17 mouse cellular contexts compared by ENCODE assay signal in the genomic region with DNA sequence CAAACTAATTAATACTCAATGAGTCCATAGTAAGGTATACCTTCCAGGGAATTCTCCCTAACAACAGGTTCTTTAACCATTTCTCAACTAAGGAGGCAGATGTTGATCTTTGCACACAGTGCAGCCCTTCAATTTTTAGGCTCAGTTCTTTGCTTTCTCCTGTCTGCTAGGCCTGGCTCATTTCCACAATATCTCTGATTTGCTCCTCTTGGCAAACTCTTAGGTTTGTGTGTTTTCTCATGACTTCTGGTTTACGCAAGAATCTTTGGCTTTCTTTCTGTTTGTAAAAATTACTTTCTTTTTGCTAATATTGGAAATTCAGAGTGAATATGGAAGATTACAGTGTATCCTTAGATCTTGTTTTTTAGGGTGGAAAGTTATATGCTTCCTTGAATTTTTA.
DNase-seq lines count a peak whose midpoint lies in the region.
"Had no signal": no experiment of that assay in that cellular context is flagged by ENCODE, and none has a peak within 500 bp of the region (broad histone marks: within the 10 kb centered on the region; RNA-seq: fewer than 3 reads in every experiment).

No protein-coding gene starts in this region.

- intact Hi-C loops in heart, postnatal 36 days (cut with DNase I) = no loop called here

- DNase-seq in adrenal gland, postnatal 10 days = peak; percentile 15
- no peak for DNase-seq in adrenal gland, adult 2 months
- DNase-seq in heart, adult 9 months (ENCODE audit: low spot score in 2 of 2) = peak; percentile 5 to 28
- DNase-seq in heart, postnatal 36 days = no peak
- peak; percentile 3 for DNase-seq in lung, postnatal 10 days
- no peak for DNase-seq in lung, postnatal 14 days
- no peak for DNase-seq in layer of hippocampus, adult 11-12 months (ENCODE audit: low spot score)
- DNase-seq: adrenal gland, postnatal 25 days; cerebellum, adult 18-20 months; cerebellum, postnatal 10 days; gastrocnemius, postnatal 10 days; kidney, adult 8-10 months; kidney, postnatal 4 days; layer of hippocampus, postnatal 36 days; left cerebral cortex, postnatal 4 days; right cerebral cortex, postnatal 4 days; thymus, postnatal 14 days had no signal

Comparison
In these comparisons a context has a peak if more than half of its experiments do, and no peak if none do; other contexts are left out.
1. DNase-seq: peak in adrenal gland, postnatal 10 days (single experiment), heart, adult 9 months (2 of 2) and lung, postnatal 10 days (single experiment); none in adrenal gland, adult 2 months (single experiment), heart, postnatal 36 days (0 of 2), lung, postnatal 14 days (single experiment) and layer of hippocampus, adult 11-12 months (single experiment).